Mouse (Mus musculus): Measurements from ENCODE around the gene Gucy2f. TPM values are rescaled to one million over a fixed set of nuclear protein-coding genes. Genes with fewer than 3 reads are reported as not detected.

Gene Gucy2f
- total RNA-seq, 2 experiments from 2014 or later = 0.39 to 0.63 TPM

- intact Hi-C loops (cut with DNase I) = loop anchor here (10.0 kb wide), 1 partner anchor 861 kb away; no protein-coding TSS in a partner anchor
- no peak for DNase-seq (ENCODE audit: extremely low spot score in 1 of 2, low spot score in 2 of 2)
These were observed 101.2 kb downstream of the Gucy2f start for GRCm38 (mm10) chrX:142095579-142095978.

- intact Hi-C loops (cut with DNase I) = no loop called here
- DNase-seq (ENCODE audit: extremely low spot score in 1 of 2, low spot score in 2 of 2) = no peak
These were observed 134.1 kb downstream of the Gucy2f start for GRCm38 (mm10) chrX:142062585-142062984.

Other genes starting within 250 kb of the Gucy2f start
- 10 to 100 TPM; 17.4 to 18.2 TPM for gene Nxt2, start 29.8 kb upstream of the Gucy2f start, total RNA-seq (2021)
- 10 to 100 TPM; 11.1 to 14.1 TPM for gene Kcne1l, start 109.4 kb upstream of the Gucy2f start, total RNA-seq (2021)
- gene Acsl4, start 193.6 kb upstream of the Gucy2f start, total RNA-seq (2021) = 10 to 100 TPM; 85.3 to 91.1 TPM